Mouse (Mus musculus) MEL (cell line): ENCODE measurements around the gene Ncoa5.

Experiments
- BHLHE40 ChIP-seq: IDR thresholded peaks from 2 replicates; pipeline ENCODE4 v1.6.1; 2012; ENCODE audit warnings: low read depth, mild to moderate bottlenecking, inconsistent platforms, low read length, improper control_type of control experiment, borderline replicate concordance
- CTCF ChIP-seq, 3 experiments: IDR thresholded peaks in 2 of 3; conservative IDR thresholded peaks in 1 of 3; 2 replicates each; pipeline ENCODE4 v1.5.1; 2011 to 2012; ENCODE audit warnings: low read length in 3 of 3, low read depth in 2 of 3, mild to moderate bottlenecking in 2 of 3, improper control_type of control experiment in 1 of 3, inconsistent platforms in 1 of 3, mixed read lengths in 1 of 3, moderate library complexity in 1 of 3; ENCODE audit not compliant: control insufficient read depth in 1 of 3, insufficient read depth in 1 of 3, poor library complexity in 1 of 3, severe bottlenecking in 1 of 3
- EP300 ChIP-seq, 2 experiments: IDR thresholded peaks; 2 replicates each; pipeline ENCODE4 v1.6.1; 2011; ENCODE audit warnings: improper control_type of control experiment in 2 of 2, low read length in 2 of 2, low read depth in 1 of 2, mild to moderate bottlenecking in 1 of 2
- GABPA ChIP-seq: IDR thresholded peaks from 2 replicates; pipeline ENCODE4 v1.6.1; 2012; ENCODE audit warnings: low read depth, mild to moderate bottlenecking, inconsistent platforms, low read length, improper control_type of control experiment, moderate library complexity
- MAX ChIP-seq: IDR thresholded peaks from 2 replicates; pipeline ENCODE4 v1.6.1; 2011; ENCODE audit warnings: low read length, improper control_type of control experiment
- MEF2A ChIP-seq: IDR thresholded peaks from 2 replicates; pipeline ENCODE4 v1.6.1; 2014; ENCODE audit warnings: low read depth, mild to moderate bottlenecking, inconsistent platforms, low read length, improper control_type of control experiment; ENCODE audit not compliant: poor library complexity, insufficient replicate concordance, severe bottlenecking; ENCODE audit errors: extremely low read depth
- MYB ChIP-seq: IDR thresholded peaks from 2 replicates; pipeline ENCODE4 v1.6.1; 2011; ENCODE audit warnings: mild to moderate bottlenecking, low read depth, low read length, improper control_type of control experiment
- MYC ChIP-seq: IDR thresholded peaks from 2 replicates; pipeline ENCODE4 v1.6.1; 2011; ENCODE audit warnings: low read depth, mild to moderate bottlenecking, low read length, improper control_type of control experiment, moderate library complexity
- POLR2A ChIP-seq, 2 experiments: IDR thresholded peaks; 2 replicates each; pipeline ENCODE4 v1.6.1; 2011 to 2012; ENCODE audit warnings: low read length in 2 of 2, mild to moderate bottlenecking in 2 of 2, control low read depth in 1 of 2, improper control_type of control experiment in 1 of 2, low read depth in 1 of 2, moderate library complexity in 1 of 2; ENCODE audit not compliant: control insufficient read depth in 1 of 2, insufficient read depth in 1 of 2, poor library complexity in 1 of 2
- TBP ChIP-seq: IDR thresholded peaks from 2 replicates; pipeline ENCODE4 v1.8.0; 2011; ENCODE audit warnings: low read depth, low read length, improper control_type of control experiment
- UBTF ChIP-seq: IDR thresholded peaks from 2 replicates; pipeline ENCODE4 v1.6.1; 2012; ENCODE audit warnings: low read depth, mild to moderate bottlenecking, inconsistent platforms, low read length, improper control_type of control experiment, moderate library complexity, borderline replicate concordance; ENCODE audit not compliant: insufficient read depth

DNA sequence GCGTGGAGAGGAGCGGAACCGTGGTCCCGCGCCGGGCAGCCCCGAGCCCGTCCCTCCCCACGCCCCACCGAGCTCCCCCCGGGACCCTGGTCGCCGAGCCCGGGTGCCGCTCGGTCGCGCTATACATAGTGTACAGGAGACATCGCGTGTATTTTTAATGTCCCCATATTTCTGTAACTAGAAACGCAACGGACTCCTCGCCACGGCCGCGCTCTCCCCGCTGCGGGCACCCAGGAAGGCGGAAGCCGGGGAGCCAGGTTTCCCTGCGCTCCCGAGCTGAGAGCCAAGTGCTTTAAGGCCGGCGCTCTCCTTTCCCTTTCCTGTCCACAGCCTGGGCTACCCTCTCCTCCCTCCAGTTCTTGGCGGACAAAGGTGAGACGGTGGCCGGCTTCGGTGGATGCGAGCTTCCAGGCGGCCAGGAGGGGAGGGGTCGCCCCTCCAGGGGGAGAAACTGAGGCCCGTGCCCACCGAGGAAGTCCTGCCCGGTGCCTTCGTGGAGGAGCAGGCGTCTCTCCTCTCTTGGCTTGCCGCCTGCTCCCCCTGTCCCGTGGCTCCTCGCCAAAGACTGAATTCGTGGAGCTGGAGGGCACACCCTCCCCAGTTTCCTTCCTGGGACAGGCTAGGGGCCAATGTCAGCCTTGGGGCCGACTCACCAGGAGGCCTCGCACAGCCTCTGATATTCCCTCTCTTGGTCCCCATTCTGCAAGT is 36.8 kb downstream of the Ncoa5 start:
- TF ChIP-seq CTCF (IDR thresholded peaks at IDR 0.05 in 2 of 3, conservative IDR thresholded peaks at IDR 0.05 in 1 of 3; ENCODE audit: control insufficient read depth in 1 of 3, insufficient read depth in 1 of 3, low read depth in 2 of 3, low read length in 3 of 3, poor library complexity in 1 of 3, severe bottlenecking in 1 of 3), result no peak
- no peak for TF ChIP-seq MYC
- no peak for TF ChIP-seq POLR2A (IDR thresholded peaks at IDR 0.05; ENCODE audit: control insufficient read depth in 1 of 2, insufficient read depth in 1 of 2, low read depth in 1 of 2, low read length in 2 of 2, poor library complexity in 1 of 2)
- TF ChIP-seq GABPA, result no peak
- TF ChIP-seq MYB, result no peak
- TF ChIP-seq MEF2A, result no peak
- no peak for TF ChIP-seq TBP
- TF ChIP-seq EP300 (IDR thresholded peaks at IDR 0.05; ENCODE audit: low read depth in 1 of 2, low read length in 2 of 2), result no peak
- TF ChIP-seq UBTF, result no peak
- no peak for TF ChIP-seq MAX
- TF ChIP-seq BHLHE40, result no peak
